Mouse (Mus musculus): ENCODE data around the gene Pla2g2f.

GRCm38 (mm10) chr4:138796513-138797216, 39.2 kb upstream of the Pla2g2f start:
- no peak for TF ChIP-seq POLR2A (IDR thresholded peaks at IDR 0.05; ENCODE audit: borderline replicate concordance, insufficient read depth, low read length)
- TF ChIP-seq CTCF (IDR thresholded peaks at IDR 0.05; ENCODE audit: borderline replicate concordance, insufficient read depth, low read depth, low read length): no peak
